Mouse (Mus musculus): ENCODE measurements around the gene Knop1.

GRCm38 (mm10) chr7:118803425-118803824 is 52.6 kb downstream of the Knop1 start:
- TF ChIP-seq POLR2A (IDR thresholded peaks at IDR 0.05; ENCODE audit: borderline replicate concordance, insufficient read depth, low read length) (no peak), CTCF (IDR thresholded peaks at IDR 0.05; ENCODE audit: borderline replicate concordance, insufficient read depth, low read depth, low read length) (no peak)

Measured in cerebellum, adult 2 months (tissue).